Mouse (Mus musculus) liver, adult (tissue): ENCODE measurements around the gene Tcf7.

Source experiments
- GATA4 ChIP-seq: IDR thresholded peaks from 2 replicates; pipeline ENCODE4 v1.6.1; 2014; ENCODE audit warnings: mild to moderate bottlenecking, low read length; ENCODE audit not compliant: insufficient replicate concordance

Tcf7 gene

DNA sequence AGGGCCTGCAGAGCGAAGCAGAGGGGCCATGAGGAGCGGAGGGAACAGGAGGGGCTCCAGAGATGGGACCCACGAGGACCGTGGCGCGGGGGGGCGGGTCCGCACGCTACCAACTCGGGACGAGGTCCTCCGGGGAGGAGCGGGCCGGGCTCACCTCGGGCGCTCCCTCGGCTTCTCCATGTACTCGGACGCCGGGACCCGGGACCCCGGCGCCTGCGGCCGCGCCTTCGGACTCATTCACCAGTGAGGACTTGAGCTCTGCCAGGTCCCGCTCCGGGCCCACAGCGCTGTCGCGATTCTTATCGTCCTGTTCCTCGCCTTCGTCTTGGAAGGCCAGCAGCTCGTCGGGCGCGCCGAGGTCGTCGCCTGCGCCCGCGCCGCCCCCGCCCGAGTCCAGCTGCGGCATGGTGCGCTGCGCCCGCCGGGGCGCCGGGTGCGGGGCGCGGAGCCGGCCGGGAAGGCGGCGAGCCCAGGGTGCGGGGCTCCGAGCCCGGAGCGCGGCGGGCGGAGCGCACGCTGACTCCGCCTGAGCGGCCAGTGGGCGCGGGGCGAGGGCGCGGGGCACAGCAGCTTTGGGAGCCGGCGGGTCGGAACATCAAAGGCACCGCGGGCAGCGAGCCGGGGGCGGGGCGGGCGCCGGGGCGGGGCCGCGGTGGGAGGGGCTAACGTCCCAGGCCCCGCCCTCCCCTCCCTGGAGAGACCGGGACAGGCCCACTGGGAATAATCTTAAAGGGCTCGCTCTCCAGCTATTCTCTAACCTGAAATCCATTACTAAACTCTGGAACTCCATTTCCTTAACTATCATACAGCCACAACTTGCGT, at the start of gene Tcf7:
Tcf7 (minus strand) TSS at position 241 of the 822 bp plus-strand sequence.
- TF ChIP-seq GATA4, result no peak

GRCm38 (mm10) chr11:52327313-52327712, 44.5 kb upstream of the Tcf7 start:
- no peak for TF ChIP-seq GATA4

DNA sequence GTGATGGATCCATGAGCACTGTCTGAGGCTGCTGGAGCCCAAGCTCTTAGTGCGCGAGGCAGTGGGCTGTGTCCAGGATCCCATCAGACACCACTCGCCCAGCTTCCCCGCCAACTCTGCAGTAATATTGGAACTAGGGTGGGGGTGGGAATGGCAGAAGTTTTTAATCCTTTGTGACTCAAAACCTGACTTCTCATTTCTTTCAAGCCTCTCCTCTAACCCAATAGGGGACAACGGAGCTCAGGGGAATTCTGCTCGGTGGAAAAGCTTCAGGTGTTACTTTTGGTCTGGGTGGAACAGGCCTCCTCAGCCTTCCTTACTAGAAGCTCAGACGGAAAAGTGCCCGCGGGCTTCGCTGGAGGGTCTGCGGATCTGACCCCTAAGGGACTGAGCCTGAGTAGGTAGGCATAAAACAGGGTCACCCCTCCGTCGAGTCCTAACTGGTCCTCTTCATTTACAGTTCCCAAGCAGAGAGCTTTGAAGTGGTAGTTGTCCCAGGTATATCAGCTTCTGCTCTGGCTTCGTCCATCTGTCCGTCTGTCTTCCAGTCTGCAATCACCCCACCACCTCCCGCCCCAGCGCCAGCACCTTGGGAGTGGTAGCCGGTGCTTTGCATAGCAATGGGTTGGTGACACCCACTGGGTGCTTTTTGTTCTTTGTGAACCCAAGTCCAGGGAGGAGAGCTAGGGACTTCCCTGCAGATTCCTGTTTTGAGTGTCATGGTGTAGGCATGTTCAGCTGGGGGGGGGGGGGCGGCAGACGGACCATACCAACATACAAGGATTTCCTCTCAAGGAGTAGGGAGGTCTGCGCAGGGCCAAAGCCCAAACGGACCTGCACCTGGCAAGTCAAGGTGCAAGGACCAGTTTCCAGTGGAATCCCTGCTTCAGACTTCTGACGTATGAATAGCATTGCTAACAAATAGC, 41.9 kb upstream of the Tcf7 start:
- TF ChIP-seq GATA4, result no peak

DNA sequence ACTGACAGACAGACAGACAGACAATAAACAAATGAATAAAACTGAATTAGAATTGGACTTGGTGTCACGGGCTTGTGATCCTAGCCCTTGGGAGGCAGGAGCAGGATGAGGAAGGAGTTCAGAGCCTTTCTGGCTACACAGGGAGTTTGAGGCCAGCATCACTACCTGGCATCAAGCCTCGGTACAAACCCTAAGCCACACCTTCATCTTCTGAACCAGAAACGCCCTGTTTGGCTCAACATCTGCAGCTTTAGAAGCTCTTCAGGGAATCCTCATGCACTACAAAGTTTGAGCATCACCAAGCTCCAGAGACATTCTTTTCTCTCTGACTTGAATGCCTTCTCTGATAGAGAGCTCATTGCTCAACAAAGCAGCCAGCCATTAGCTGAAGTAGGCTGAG, 38.7 kb upstream of the Tcf7 start:
- TF ChIP-seq GATA4, result no peak

- TF ChIP-seq GATA4, result no peak
Measured at GRCm38 (mm10) chr11:52320529-52320928, 37.7 kb upstream of the Tcf7 start.

- no peak for TF ChIP-seq GATA4
Measured at GRCm38 (mm10) chr11:52319664-52320063, 36.9 kb upstream of the Tcf7 start.

- TF ChIP-seq GATA4, result no peak
Measured at GRCm38 (mm10) chr11:52318445-52318844, 35.6 kb upstream of the Tcf7 start.

GRCm38 (mm10) chr11:52314102-52314793, 31.4 kb upstream of the Tcf7 start:
- no peak for TF ChIP-seq GATA4

DNA sequence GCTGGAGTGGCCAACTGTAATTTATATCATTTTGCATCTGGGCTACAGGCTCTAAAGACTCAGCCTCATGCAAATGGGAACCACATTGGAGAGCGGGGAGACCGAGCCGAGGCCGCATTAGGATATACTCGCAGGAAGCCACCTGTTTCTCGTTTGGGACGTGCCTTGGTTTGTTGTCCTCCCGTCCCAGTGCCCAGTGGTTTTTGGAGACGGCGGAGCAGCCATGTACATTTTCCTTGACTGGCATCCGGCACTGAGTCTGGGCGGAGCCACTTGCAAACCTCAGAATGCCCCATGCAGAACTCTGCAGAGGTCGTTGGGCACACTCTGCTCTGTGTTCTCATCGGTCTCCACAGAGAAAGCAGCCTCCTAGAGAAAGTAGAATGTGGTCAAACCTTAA, 27.9 kb upstream of the Tcf7 start:
- TF ChIP-seq GATA4, result no peak

DNA sequence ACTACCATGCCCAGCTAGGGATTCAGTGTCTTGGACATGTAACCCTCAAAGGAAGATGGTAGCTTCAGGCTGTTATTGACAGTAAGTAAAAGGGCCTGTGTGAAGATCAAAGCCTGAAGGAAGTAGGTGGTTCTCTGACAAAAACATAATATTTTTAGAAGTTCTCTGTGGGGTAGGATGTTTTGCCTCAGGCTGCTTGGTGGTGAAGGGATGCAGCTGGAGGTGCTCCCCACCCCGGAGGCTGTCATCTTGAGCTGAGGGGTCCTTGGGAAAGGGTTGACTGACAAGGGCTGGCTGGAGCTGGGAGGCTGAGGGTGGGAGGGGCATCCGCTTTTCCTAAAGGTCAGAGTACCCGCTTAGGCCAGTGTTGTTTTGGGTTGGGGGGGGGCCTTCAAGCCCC, 26.7 kb upstream of the Tcf7 start:
- TF ChIP-seq GATA4, result no peak

- TF ChIP-seq GATA4, result no peak
Measured at GRCm38 (mm10) chr11:52306431-52306830, 23.6 kb upstream of the Tcf7 start.

DNA sequence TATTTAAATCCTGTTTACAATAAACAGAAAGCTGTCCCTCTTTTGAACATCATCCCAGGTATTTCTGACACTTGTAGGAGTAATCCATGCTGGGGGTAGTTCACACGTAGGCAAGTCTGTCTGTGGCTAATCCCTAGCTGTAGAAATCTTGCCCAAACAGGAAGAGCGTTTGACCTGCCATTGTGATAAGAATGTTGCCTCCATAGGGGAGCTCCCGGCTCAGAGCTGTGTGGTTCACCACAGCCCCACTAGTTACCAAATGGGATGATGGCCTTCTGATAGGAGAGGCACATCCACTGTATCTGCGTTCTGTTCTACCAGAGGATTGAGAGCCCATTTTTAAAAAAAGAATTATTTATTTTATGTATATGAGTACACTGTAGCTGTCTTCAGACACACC, 22.5 kb upstream of the Tcf7 start:
- no peak for TF ChIP-seq GATA4

GRCm38 (mm10) chr11:52302668-52303067, 19.9 kb upstream of the Tcf7 start:
- no peak for TF ChIP-seq GATA4

DNA sequence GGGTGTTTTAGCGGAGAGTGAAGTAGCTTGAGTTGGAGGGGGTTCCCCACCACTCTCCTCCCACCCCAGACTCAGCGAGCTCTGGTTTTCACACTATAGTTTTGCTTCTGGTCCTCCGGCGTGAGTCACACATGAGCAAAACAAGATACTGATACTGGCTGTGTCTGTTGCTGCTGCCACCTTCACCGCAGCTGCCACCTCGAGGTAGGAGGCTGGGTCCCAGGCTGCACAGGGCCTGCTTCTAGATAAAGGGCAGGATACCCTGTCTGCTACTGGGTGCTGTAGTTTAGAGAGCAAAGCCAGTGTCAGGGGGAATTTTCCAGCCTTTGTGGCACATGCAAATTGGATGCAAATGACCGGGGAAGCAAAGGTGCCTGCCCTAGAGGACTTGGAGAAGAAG, 16.9 kb upstream of the Tcf7 start:
- TF ChIP-seq GATA4, result no peak

- TF ChIP-seq GATA4, result no peak
Measured at GRCm38 (mm10) chr11:52298955-52299354, 16.1 kb upstream of the Tcf7 start.
